Mouse (Mus musculus): ENCODE data around the gene Aars2.

Gene Aars2

GRCm38 (mm10) chr17:45544001-45544872 is 37.6 kb downstream of the Aars2 start:
- DNase-seq, result peak; percentile 84

- peak; percentile 76 to 78 for DNase-seq
These were observed 38.2 kb downstream of the Aars2 start for GRCm38 (mm10) chr17:45544873-45545277.

- DNase-seq, result peak; percentile 71 to 77
These were observed 38.8 kb downstream of the Aars2 start for GRCm38 (mm10) chr17:45545278-45545961.

- peak; percentile 66 to 68 for DNase-seq
These were observed 40.3 kb downstream of the Aars2 start for GRCm38 (mm10) chr17:45546941-45547340.

- peak; percentile 61 to 69 for DNase-seq
These were observed 41.0 kb downstream of the Aars2 start for GRCm38 (mm10) chr17:45547461-45548190.

- DNase-seq, result peak; percentile 89 to 91
These were observed 42.2 kb downstream of the Aars2 start for GRCm38 (mm10) chr17:45548541-45549512.

GRCm38 (mm10) chr17:45549617-45550181 is 43.1 kb downstream of the Aars2 start, which contains the start of gene Tmem151b:
Gene Tmem151b (minus strand): TSS chr17:45549677.
- DNase-seq, result peak; percentile 94 to 96

- peak; percentile 47 to 48 for DNase-seq
These were observed 43.6 kb downstream of the Aars2 start for GRCm38 (mm10) chr17:45550253-45550652.

- DNase-seq, result no peak
These were observed 44.7 kb downstream of the Aars2 start for GRCm38 (mm10) chr17:45551249-45551796.

- DNase-seq, result peak; percentile 92 to 93
These were observed 45.3 kb downstream of the Aars2 start for GRCm38 (mm10) chr17:45551816-45552451.

- no peak for DNase-seq
These were observed 46.4 kb downstream of the Aars2 start for GRCm38 (mm10) chr17:45553065-45553464.

- no peak for DNase-seq
These were observed 47.8 kb downstream of the Aars2 start for GRCm38 (mm10) chr17:45554420-45554819.

- DNase-seq, result peak; percentile 98 to 99
These were observed 48.9 kb downstream of the Aars2 start, which contains the start of gene Nfkbie for GRCm38 (mm10) chr17:45555452-45556106. Gene Nfkbie (plus strand): TSS chr17:45555703.

GRCm38 (mm10) chr17:45556107-45556489 is 49.5 kb downstream of the Aars2 start:
- DNase-seq, result peak in 1 of 2 experiments; percentile 53

GRCm38 (mm10) chr17:45556514-45557245 is 50.0 kb downstream of the Aars2 start:
- DNase-seq, result no peak

- peak in 1 of 2 experiments; percentile 29 for DNase-seq
These were observed 50.7 kb downstream of the Aars2 start for GRCm38 (mm10) chr17:45557246-45557824.

GRCm38 (mm10) chr17:45557998-45558862 is 51.6 kb downstream of the Aars2 start:
- DNase-seq, result peak; percentile 56 to 67

Measured in cerebellum, postnatal 10 days (tissue).